Mouse (Mus musculus): ENCODE data around the gene Prok1.

- TF ChIP-seq CTCF (IDR thresholded peaks at IDR 0.05; ENCODE audit: low read depth) (no peak), EP300 (IDR thresholded peaks at IDR 0.05; ENCODE audit: low read depth) (no peak)
Measured at GRCm38 (mm10) chr3:107249042-107249441, 9.5 kb upstream of the Prok1 start.

Data from liver, postnatal 0 days (tissue).